Mouse (Mus musculus) left cerebral cortex, adult 18-20 months (tissue): ENCODE measurements around the gene Serpinb8. TPM values are rescaled to one million over a fixed set of nuclear protein-coding genes. Genes with fewer than 3 reads are reported as not detected.

Experiments
- DNase-seq, 2 experiments: peaks; one replicate each; pipeline ENCODE4 v3.0.0; 2021 to 2022; ENCODE audit warnings: low spot score in 2 of 2, mixed read lengths in 1 of 2
- total RNA-seq, 2 experiments: library from RNA; stranded (reverse); gene quantifications; 2 replicates each; pipeline ENCODE4 v1.2.3; 2021

The Serpinb8 gene
- total RNA-seq, 2 experiments from 2014 or later = 11.7 to 12.9 TPM

GRCm38 (mm10) chr1:107642457-107643118, 52.8 kb downstream of the Serpinb8 start:
- DNase-seq = no peak

DNA sequence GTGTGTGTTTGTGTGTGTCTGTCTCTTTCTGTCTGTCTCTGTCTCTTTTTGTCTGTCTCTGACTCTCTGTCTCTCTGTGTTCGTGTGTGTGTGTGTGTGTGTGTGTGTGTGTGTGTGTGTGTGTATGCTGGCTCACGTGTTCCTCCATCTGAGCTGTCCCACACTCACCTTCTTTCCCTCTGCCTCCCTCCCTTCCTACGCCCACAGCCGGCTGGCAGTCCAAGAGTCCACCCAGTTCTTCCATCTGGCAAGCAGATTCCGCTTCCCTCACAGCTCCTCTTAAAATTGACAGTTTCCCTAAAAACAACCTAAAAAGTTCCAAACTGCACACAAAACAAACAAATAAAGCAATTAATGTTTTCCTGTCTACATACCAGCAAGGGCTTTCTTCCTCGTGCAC, 55.3 kb downstream of the Serpinb8 start:
- DNase-seq = peak; percentile 71 to 83

DNA sequence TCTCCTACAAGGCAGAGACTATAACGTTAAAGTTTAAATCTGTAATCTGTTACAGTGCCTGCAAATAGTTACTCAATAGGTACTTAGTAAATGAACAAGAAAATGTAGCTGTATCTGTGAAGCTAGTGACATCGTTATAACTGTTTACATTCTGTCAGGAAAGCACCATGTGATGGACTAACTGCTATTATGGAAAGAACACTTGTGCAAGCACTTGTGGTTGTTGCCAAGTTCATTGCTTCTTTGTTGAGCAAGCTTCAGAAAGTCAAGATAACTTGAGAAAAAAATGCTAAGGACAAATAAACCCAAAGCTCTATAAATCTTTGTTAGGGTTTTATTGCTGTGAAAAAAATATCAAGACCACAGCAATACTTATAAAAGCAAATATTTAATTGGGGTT, 67.9 kb downstream of the Serpinb8 start:
- no peak for DNase-seq

Other genes with a start within 250 kb of the Serpinb8 start
- not detected for gene Serpinb11, start 228.8 kb upstream of the Serpinb8 start, total RNA-seq
- not detected for gene Serpinb7, start 190.4 kb upstream of the Serpinb8 start, total RNA-seq
- gene Serpinb2, start 78.6 kb upstream of the Serpinb8 start, total RNA-seq = under 1 TPM in 1 of 2 experiments, not detected in 1; 0.23 TPM